Mouse (Mus musculus): ENCODE measurements around the gene Snrpa. TPM values are rescaled to one million over a fixed set of nuclear protein-coding genes. Genes with fewer than 3 reads are reported as not detected.

Snrpa gene
- polyA plus RNA-seq, 1 experiment, result 34.3 TPM

- Histone ChIP-seq H3K27me3 (ENCODE audit: control insufficient read depth) (no peaks in the 10 kb centered on the region), H3K4me1 (ENCODE audit: control insufficient read depth) (peaks cover 68% of the 10 kb centered on the region), H3K4me3 (replicated peaks) (peak overlapping the region; percentile 86), H3K36me3 (ENCODE audit: control insufficient read depth) (peaks cover 51% of the 10 kb centered on the region), H3K9me3 (ENCODE audit: control insufficient read depth, low read length) (no peaks in the 10 kb centered on the region)
- TF ChIP-seq GATA1 (IDR thresholded peaks at IDR 0.05; ENCODE audit: low read length) (no peak), TAL1 (IDR thresholded peaks at IDR 0.05; ENCODE audit: low read length) (no peak)
Measured at GRCm38 (mm10) chr7:27165007-27165655, 30.9 kb downstream of the Snrpa start.

- Histone ChIP-seq H3K9me3 (ENCODE audit: control insufficient read depth, low read length) (no peaks in the 10 kb centered on the region), H3K27me3 (ENCODE audit: control insufficient read depth) (no peaks in the 10 kb centered on the region), H3K4me3 (replicated peaks) (no peak overlapping the region), H3K36me3 (ENCODE audit: control insufficient read depth) (peaks cover 59% of the 10 kb centered on the region), H3K4me1 (ENCODE audit: control insufficient read depth) (peaks cover 71% of the 10 kb centered on the region)
- TF ChIP-seq GATA1 (IDR thresholded peaks at IDR 0.05; ENCODE audit: low read length), result no peak
- no peak for TF ChIP-seq TAL1 (IDR thresholded peaks at IDR 0.05; ENCODE audit: low read length)
Measured at GRCm38 (mm10) chr7:27164112-27164947, 31.7 kb downstream of the Snrpa start.

DNA sequence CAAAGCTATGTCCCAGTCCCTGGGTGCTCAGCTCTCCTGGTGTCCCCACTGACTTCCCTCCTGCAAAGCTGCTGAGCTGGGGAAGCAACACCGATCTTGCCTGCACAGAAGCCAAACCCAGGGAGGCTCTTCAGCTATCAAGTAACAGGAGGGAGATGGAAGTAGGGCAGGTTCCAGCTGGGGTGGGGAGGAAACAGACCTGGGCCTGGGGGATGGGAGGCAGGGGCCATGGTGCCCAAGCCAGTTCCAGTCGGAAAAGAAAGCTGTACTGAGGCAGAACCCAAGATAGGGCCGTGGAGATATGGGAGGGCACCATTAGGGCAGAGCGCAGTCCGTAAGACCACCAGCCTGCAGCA lies 32.6 kb downstream of the Snrpa start:
- Histone ChIP-seq H3K36me3 (ENCODE audit: control insufficient read depth) (peaks cover 67% of the 10 kb centered on the region), H3K4me3 (replicated peaks) (no peak overlapping the region), H3K4me1 (ENCODE audit: control insufficient read depth) (peaks cover 70% of the 10 kb centered on the region)

GRCm38 (mm10) chr7:27162780-27163449 lies 33.2 kb downstream of the Snrpa start:
- Histone ChIP-seq H3K4me3 (replicated peaks) (no peak overlapping the region), H3K4me1 (ENCODE audit: control insufficient read depth) (peaks cover 65% of the 10 kb centered on the region)

More for the DNA sequence above, 32.6 kb downstream of the Snrpa start:
- Histone ChIP-seq H3K27me3 (ENCODE audit: control insufficient read depth) (no peaks in the 10 kb centered on the region), H3K9me3 (ENCODE audit: control insufficient read depth, low read length) (no peaks in the 10 kb centered on the region)
- TF ChIP-seq GATA1 (IDR thresholded peaks at IDR 0.05; ENCODE audit: low read length) (no peak), TAL1 (IDR thresholded peaks at IDR 0.05; ENCODE audit: low read length) (no peak)

GRCm38 (mm10) chr7:27161744-27162143 lies 34.3 kb downstream of the Snrpa start:
- no peak overlapping the region for H3K4me3 ChIP-seq (replicated peaks)
- no peaks in the 10 kb centered on the region for H3K27me3 ChIP-seq (ENCODE audit: control insufficient read depth)
- H3K36me3 ChIP-seq (ENCODE audit: control insufficient read depth), result peaks cover 79% of the 10 kb centered on the region
- no peaks in the 10 kb centered on the region for H3K9me3 ChIP-seq (ENCODE audit: control insufficient read depth, low read length)
- TF ChIP-seq GATA1 (IDR thresholded peaks at IDR 0.05; ENCODE audit: low read length) (no peak), TAL1 (IDR thresholded peaks at IDR 0.05; ENCODE audit: low read length) (no peak)
- H3K4me1 ChIP-seq (ENCODE audit: control insufficient read depth), result peaks cover 53% of the 10 kb centered on the region

More at GRCm38 (mm10) chr7:27162780-27163449, 33.2 kb downstream of the Snrpa start:
- TF ChIP-seq TAL1 (IDR thresholded peaks at IDR 0.05; ENCODE audit: low read length) (no peak), GATA1 (IDR thresholded peaks at IDR 0.05; ENCODE audit: low read length) (no peak)
- Histone ChIP-seq H3K36me3 (ENCODE audit: control insufficient read depth) (peaks cover 71% of the 10 kb centered on the region), H3K27me3 (ENCODE audit: control insufficient read depth) (no peaks in the 10 kb centered on the region), H3K9me3 (ENCODE audit: control insufficient read depth, low read length) (no peaks in the 10 kb centered on the region)

DNA sequence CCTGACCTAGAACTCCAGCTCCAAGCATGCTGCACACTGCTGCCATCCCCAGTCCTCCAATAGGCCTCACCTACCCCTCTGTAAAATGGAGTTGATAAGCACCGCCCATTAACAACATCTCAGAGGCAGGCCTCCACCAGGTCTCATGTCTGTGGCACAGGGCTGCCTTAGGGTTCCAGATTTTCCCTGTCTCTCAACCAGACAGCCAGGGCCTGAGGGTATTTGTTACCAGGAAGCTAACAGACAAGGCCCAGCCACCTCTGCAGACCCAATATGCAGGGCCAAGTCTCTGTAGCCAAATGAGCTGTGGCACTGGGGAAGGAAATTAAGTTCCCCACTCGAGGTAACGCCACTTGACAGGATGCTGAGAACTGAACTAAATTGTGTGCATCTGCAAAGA lies 35.1 kb downstream of the Snrpa start:
- Histone ChIP-seq H3K36me3 (ENCODE audit: control insufficient read depth) (peaks cover 79% of the 10 kb centered on the region), H3K4me3 (replicated peaks) (no peak overlapping the region), H3K27me3 (ENCODE audit: control insufficient read depth) (no peaks in the 10 kb centered on the region), H3K9me3 (ENCODE audit: control insufficient read depth, low read length) (no peaks in the 10 kb centered on the region), H3K4me1 (ENCODE audit: control insufficient read depth) (peaks cover 50% of the 10 kb centered on the region)
- TF ChIP-seq GATA1 (IDR thresholded peaks at IDR 0.05; ENCODE audit: low read length) (no peak), TAL1 (IDR thresholded peaks at IDR 0.05; ENCODE audit: low read length) (no peak)

GRCm38 (mm10) chr7:27159882-27160281 lies 36.2 kb downstream of the Snrpa start:
- H3K36me3 ChIP-seq (ENCODE audit: control insufficient read depth), result peaks cover 73% of the 10 kb centered on the region
- H3K27me3 ChIP-seq (ENCODE audit: control insufficient read depth), result no peaks in the 10 kb centered on the region
- peaks cover 39% of the 10 kb centered on the region for H3K4me1 ChIP-seq (ENCODE audit: control insufficient read depth)
- H3K9me3 ChIP-seq (ENCODE audit: control insufficient read depth, low read length), result no peaks in the 10 kb centered on the region
- H3K4me3 ChIP-seq (replicated peaks), result no peak overlapping the region
- TF ChIP-seq TAL1 (IDR thresholded peaks at IDR 0.05; ENCODE audit: low read length), result no peak
- TF ChIP-seq GATA1 (IDR thresholded peaks at IDR 0.05; ENCODE audit: low read length), result no peak

GRCm38 (mm10) chr7:27159256-27159655 lies 36.8 kb downstream of the Snrpa start:
- H3K9me3 ChIP-seq (ENCODE audit: control insufficient read depth, low read length), result no peaks in the 10 kb centered on the region
- peaks cover 34% of the 10 kb centered on the region for H3K4me1 ChIP-seq (ENCODE audit: control insufficient read depth)
- H3K27me3 ChIP-seq (ENCODE audit: control insufficient read depth), result no peaks in the 10 kb centered on the region
- peaks cover 67% of the 10 kb centered on the region for H3K36me3 ChIP-seq (ENCODE audit: control insufficient read depth)
- H3K4me3 ChIP-seq (replicated peaks), result no peak overlapping the region
- no peak for TF ChIP-seq GATA1 (IDR thresholded peaks at IDR 0.05; ENCODE audit: low read length)

DNA sequence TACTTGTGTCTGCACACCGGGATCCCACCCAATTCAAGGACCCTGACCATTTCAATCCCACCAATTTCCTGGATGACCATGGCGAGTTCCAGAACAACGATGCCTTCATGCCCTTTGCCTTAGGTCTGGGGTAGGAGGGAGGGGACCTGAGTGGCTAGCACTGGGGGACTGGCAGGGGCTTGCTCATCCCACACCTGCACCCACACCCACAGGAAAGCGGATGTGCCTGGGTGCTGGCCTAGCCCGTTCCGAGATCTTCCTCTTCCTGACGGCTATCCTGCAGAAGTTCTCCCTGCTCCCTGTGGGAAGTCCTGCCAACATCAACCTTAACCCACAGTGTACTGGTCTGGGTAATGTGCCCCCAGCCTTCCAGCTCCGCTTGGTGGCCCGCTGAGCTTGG lies 37.9 kb downstream of the Snrpa start:
- Histone ChIP-seq H3K4me3 (replicated peaks) (no peak overlapping the region), H3K4me1 (ENCODE audit: control insufficient read depth) (peaks cover 27% of the 10 kb centered on the region), H3K9me3 (ENCODE audit: control insufficient read depth, low read length) (no peaks in the 10 kb centered on the region), H3K36me3 (ENCODE audit: control insufficient read depth) (peaks cover 58% of the 10 kb centered on the region), H3K27me3 (ENCODE audit: control insufficient read depth) (no peaks in the 10 kb centered on the region)
- TF ChIP-seq TAL1 (IDR thresholded peaks at IDR 0.05; ENCODE audit: low read length) (no peak), GATA1 (IDR thresholded peaks at IDR 0.05; ENCODE audit: low read length) (no peak)
